10 mouse cellular contexts compared by ENCODE assay signal in genomic region chr1:133421975-133422570, GRCm38 (mm10). TPM values are rescaled to one million over a fixed set of nuclear protein-coding genes. Genes with fewer than 3 reads are reported as not detected.
DNase-seq lines count a peak whose midpoint lies in the region; ATAC-seq and TF ChIP-seq lines count a peak whose summit lies in the region.
"Had no signal": no experiment of that assay in that cellular context is flagged by ENCODE, and none has a peak within 500 bp of the region (broad histone marks: within the 10 kb centered on the region; RNA-seq: fewer than 3 reads in every experiment).

No protein-coding gene starts in this region.

- H3K4me1 ChIP-seq in forebrain, embryonic 10.5 days: peaks cover 71% of the 10 kb centered on the region
- peaks cover 48% of the 10 kb centered on the region for H3K4me1 ChIP-seq in intestine, embryonic 16.5 days (ENCODE audit: control insufficient read depth, insufficient read depth, low read length)
- peaks cover 44% of the 10 kb centered on the region for H3K4me1 ChIP-seq in neural tube, embryonic 12.5 days

- peak overlapping the region; percentile 73 for H3K4me3 ChIP-seq in layer of hippocampus, adult 2 months
- peak overlapping the region; percentile 91 for H3K4me3 ChIP-seq in forebrain, embryonic 10.5 days
- H3K4me3 ChIP-seq in intestine, embryonic 16.5 days (ENCODE audit: low read length): peak overlapping the region; percentile 90
- H3K4me3 ChIP-seq in neural tube, embryonic 12.5 days: peak overlapping the region; percentile 80

- no peaks in the 10 kb centered on the region for H3K36me3 ChIP-seq in forebrain, embryonic 10.5 days (replicated peaks)
- no peaks in the 10 kb centered on the region for H3K36me3 ChIP-seq in intestine, embryonic 16.5 days (ENCODE audit: control insufficient read depth, insufficient read depth, low read length)
- H3K36me3 ChIP-seq in neural tube, embryonic 12.5 days: no peaks in the 10 kb centered on the region

- peak overlapping the region; percentile 89 for H3K9ac ChIP-seq in intestine, embryonic 16.5 days (ENCODE audit: low read depth, low read length)
- peak overlapping the region; percentile 92 for H3K9ac ChIP-seq in neural tube, embryonic 12.5 days

- intact Hi-C loops in left cerebral cortex, postnatal 10 days (cut with DNase I): loop anchor here (5.0 kb wide), 1 partner anchor 70 kb away; no protein-coding TSS in a partner anchor

- H3K27me3 ChIP-seq in forebrain, embryonic 10.5 days (ENCODE audit: poor library complexity, severe bottlenecking): 0 out of 2 replicates have a peak, but pooled peaks cover 8% of the 10 kb centered on the region
- H3K27me3 ChIP-seq in intestine, embryonic 16.5 days (replicated peaks; ENCODE audit: control insufficient read depth, insufficient read depth, low read length): no peaks in the 10 kb centered on the region
- no peaks in the 10 kb centered on the region for H3K27me3 ChIP-seq in neural tube, embryonic 12.5 days (replicated peaks)

- peak; percentile 44 for TF ChIP-seq CTCF in layer of hippocampus, adult 2 months (conservative IDR thresholded peaks at IDR 0.05)

- H3K9me3 ChIP-seq in forebrain, embryonic 10.5 days: no peaks in the 10 kb centered on the region
- H3K9me3 ChIP-seq in intestine, embryonic 16.5 days (ENCODE audit: control insufficient read depth, low read length): no peaks in the 10 kb centered on the region
- no peaks in the 10 kb centered on the region for H3K9me3 ChIP-seq in neural tube, embryonic 12.5 days

- H3K27ac ChIP-seq in layer of hippocampus, adult 2 months: peak overlapping the region; percentile 76
- peak overlapping the region; percentile 95 for H3K27ac ChIP-seq in forebrain, embryonic 10.5 days
- peak overlapping the region; percentile 96 for H3K27ac ChIP-seq in intestine, embryonic 16.5 days (ENCODE audit: low read length)
- no peak overlapping the region for H3K27ac ChIP-seq in neural tube, embryonic 12.5 days

- ATAC-seq in intestine, embryonic 16.5 days: no peak
- ATAC-seq in neural tube, embryonic 12.5 days (ENCODE audit: low FRiP score, low read depth): no peak

- DNase-seq in layer of hippocampus, adult 2 months (ENCODE audit: low spot score in 2 of 2): no peak
- DNase-seq in layer of hippocampus, postnatal 25 days (ENCODE audit: extremely low spot score in 1 of 2, low spot score in 1 of 2): no peak
- peak; percentile 18 for DNase-seq in forebrain, embryonic 10.5 days (ENCODE audit: extremely low spot score, low spot score)
- no peak for DNase-seq in urinary bladder, adult 2 months (ENCODE audit: low spot score)
- DNase-seq in yolk sac, embryonic 10.5 days (ENCODE audit: low spot score): no peak
- no peak for DNase-seq in left cerebral cortex, postnatal 10 days (ENCODE audit: extremely low spot score in 1 of 2, low spot score in 2 of 2)
- DNase-seq: cerebellum, postnatal 25 days; layer of hippocampus, postnatal 36 days had no signal

- peak overlapping the region; percentile 85 for H3K4me2 ChIP-seq in intestine, embryonic 16.5 days (ENCODE audit: low read depth, low read length)
- H3K4me2 ChIP-seq in neural tube, embryonic 12.5 days (replicated peaks): peak overlapping the region; percentile 98

- WGBS in forebrain, embryonic 10.5 days: 48% methylated on average over 16 of the region's 16 CpGs
- WGBS in intestine, embryonic 16.5 days: 30% methylated on average over 16 of the region's 16 CpGs
- 35% methylated on average over 16 of the region's 16 CpGs for WGBS in neural tube, embryonic 12.5 days

RNA-seq across cellular contexts. Expression of gene Sox13, which starts 2.1 kb away (rescaled TPM):
- total RNA-seq in layer of hippocampus, adult 2 months (2021): 1 to 10 TPM; 6.3 to 9.4 TPM
- 1 to 10 TPM; 7.4 to 9.6 TPM for total RNA-seq in layer of hippocampus, postnatal 25 days (2021)
- polyA plus RNA-seq in forebrain, embryonic 10.5 days (2016; fragmentation: Nextera tagmentation; extraction: Ambion mirVana): 12.5 and 14.1 TPM in 2 replicates
- 5.5 and 7.0 TPM in 2 replicates for polyA plus RNA-seq in intestine, embryonic 16.5 days (2015; fragmentation: Nextera tagmentation; extraction: Ambion mirVana)
- polyA plus RNA-seq in neural tube, embryonic 12.5 days (2016; fragmentation: Nextera tagmentation; extraction: Ambion mirVana): 14.2 and 14.8 TPM in 2 replicates
- 30.1 and 31.7 TPM in 2 replicates for polyA plus RNA-seq in urinary bladder, adult 2 months (2012; rRNA removed)
- total RNA-seq in left cerebral cortex, postnatal 10 days (2021): 1 to 10 TPM; 7.5 to 9.4 TPM

RNA-seq across cellular contexts. Expression of gene Etnk2, which starts 58.7 kb away (rescaled TPM):
- 1 to 10 TPM; 1.1 to 1.6 TPM for total RNA-seq in layer of hippocampus, adult 2 months (2021)
- 1 to 10 TPM; 1.8 to 2.7 TPM for total RNA-seq in layer of hippocampus, postnatal 25 days (2021)
- 1.7 and 2.3 TPM in 2 replicates for polyA plus RNA-seq in forebrain, embryonic 10.5 days (2016; fragmentation: Nextera tagmentation; extraction: Ambion mirVana)
- 3.0 and 3.5 TPM in 2 replicates for polyA plus RNA-seq in intestine, embryonic 16.5 days (2015; fragmentation: Nextera tagmentation; extraction: Ambion mirVana)
- 5.6 TPM in 2 replicates for polyA plus RNA-seq in neural tube, embryonic 12.5 days (2016; fragmentation: Nextera tagmentation; extraction: Ambion mirVana)
- polyA plus RNA-seq in urinary bladder, adult 2 months (2012; rRNA removed): 1.2 and 1.8 TPM in 2 replicates
- 10 to 100 TPM in 1 of 2 experiments, 1 to 10 TPM in 1; 6.0 to 10.2 TPM for total RNA-seq in left cerebral cortex, postnatal 10 days (2021)
